Mouse (Mus musculus) right cerebral cortex, postnatal 25 days (tissue): ENCODE data around the gene Cnppd1.

Source experiments
- DNase-seq: peaks from one replicate; pipeline ENCODE4 v3.0.0; 2022

Cnppd1 gene

DNA sequence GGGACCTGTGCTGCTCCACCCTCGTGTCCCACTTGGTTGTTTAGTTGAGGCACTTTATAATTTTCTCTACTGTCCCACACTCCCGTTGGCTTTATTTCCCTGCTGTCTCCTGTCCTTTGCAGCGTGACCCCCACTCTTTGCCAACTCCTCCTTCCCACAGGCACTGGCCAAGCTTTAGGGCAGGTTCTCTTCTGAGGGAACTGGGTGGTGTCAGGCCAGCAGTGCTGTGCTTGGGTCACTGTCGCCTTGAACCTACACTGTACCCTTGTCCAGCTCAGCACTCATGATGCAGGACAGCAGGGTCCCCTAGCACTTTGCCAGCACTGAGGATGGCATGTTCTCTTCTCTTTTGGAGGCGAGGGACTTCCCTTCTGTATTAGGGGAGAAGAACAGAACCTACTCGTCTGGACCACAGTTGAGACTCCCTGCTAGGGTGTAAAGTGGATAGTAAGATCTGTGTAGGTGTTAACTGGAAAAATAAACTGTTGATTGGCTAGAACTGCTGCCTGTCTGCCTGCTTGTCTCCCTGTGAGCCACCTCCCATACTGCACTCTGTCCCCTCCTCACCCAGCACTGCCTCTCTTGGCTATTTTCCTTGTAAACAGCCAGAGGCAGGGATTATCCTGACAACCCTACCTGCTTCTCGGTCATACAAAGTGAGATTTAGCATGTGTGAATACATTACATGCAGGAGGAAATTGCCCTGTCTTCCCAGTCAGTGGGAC, 5.1 kb upstream of the Cnppd1 start:
- no peak for DNase-seq

DNA sequence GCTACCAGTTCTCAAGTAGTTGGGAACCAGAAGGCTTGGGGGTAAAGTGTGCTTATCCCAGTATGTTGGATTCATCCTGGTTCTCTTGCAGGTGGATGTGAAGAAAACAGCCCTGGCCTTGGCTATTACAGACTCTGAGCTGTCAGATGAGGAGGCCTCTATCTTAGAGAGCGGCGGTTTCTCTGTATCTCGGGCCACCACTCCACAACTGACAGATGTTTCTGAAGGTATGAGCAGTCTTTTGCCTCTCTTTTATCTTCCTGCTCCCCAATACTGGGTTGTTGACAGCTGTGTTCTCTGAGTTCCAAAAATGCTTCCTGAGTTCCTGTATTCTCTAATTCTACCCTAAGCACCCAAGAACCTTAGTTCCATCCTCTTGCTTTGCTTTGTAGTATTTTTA, 3.1 kb upstream of the Cnppd1 start:
- DNase-seq: no peak

DNA sequence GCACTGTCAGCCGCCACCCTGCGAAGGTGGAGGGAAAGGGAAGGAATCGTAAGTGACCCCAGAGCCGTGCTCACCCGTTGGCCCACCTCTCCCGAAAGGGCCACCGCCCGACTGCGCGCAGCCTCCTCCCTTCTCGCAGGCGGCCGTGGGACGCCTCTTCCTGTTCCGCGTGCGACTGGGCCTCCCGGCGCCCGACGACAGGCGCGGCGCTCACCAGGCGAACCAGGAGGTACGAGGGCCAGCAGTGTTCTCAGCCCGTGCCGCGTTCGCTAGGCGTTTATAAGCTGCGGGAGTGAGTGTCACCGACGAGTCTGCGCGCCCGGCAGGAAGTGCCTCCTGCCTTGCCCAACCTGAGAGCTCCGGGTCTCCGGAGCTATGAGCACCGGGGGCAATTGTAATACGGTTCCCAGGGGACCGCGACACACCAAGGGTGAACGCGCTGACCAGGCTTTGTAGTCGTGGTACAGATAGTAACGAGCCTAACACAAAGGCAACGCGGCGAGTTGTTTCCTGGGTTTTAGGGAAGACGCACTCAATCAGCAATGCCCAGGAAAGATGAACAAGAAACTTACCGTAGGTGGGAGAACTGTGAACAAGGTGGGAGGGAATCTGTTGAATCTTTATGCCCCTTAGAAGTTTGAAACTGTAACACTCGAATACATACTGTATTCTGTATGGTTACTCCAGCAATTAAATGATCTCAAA, 873 bp downstream of the Cnppd1 start:
- peak; percentile 68 for DNase-seq

DNA sequence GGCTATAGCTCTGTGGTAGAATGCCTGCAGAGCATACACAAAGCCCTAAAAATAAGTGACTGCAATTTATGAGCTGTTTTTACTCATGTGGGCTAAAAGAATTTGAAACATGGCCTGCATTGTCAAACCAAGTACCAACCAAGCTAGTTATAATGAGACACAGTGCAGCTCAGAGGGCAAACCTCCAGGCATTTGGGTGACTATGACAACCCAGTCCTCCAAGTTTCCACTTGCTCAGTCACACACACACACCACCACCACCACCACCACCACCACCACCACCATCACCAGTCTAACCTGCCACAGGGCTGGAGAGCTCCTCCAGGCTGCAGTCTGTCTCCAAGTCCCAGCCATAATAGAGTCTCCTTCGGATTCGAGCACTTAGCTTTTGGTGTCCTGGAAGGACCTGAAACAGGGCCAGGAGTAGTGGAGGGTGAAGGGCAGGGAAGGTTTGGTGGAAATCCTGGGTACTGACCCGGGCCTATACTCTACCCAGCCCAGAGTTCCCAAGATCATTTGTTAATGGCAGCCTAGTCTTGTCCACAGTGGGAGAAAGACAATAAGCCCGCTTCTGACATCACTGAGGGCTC, 1.8 kb downstream of the Cnppd1 start:
- no peak for DNase-seq

DNA sequence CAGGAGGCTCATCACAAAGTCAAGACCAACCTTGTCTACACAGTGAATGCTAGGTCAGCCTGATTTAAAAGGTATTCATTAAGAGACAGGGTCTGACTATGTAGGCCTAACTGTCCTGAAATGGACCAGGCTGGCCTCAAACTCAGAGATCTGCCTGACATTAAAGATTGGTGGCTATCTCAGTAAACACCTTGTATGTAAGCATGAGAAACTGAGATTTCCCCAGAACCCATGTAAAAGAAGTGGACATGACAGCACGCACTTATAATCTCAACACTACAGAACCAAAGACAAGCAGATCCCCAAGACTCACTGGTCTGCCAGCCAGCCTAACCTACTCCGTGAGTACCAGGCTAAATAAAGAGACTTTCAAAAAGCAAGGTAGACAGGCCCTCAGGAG, 4.1 kb downstream of the Cnppd1 start:
- DNase-seq: no peak

DNA sequence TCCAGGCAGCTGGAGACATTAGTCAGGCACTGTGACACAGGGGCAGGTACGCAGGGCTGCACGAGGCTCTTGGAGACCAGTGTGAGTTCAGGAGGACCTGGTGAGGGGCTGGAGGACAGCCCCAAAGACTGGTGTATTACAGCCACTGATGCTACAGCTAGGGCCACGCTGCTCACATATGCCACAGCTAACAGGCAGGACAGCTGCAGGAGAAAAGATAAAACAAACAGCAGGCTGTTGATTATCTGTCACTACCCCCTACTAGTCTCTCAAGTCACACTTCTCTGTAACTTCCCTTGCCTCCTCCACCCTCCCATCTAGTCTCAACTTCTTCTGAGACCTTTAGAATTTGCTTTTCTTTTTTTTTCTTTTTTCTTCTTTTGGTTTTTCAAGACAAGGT, 5.8 kb downstream of the Cnppd1 start:
- DNase-seq: no peak

- DNase-seq: no peak
Measured at GRCm38 (mm10) chr1:75136293-75136692, 6.2 kb downstream of the Cnppd1 start.

DNA sequence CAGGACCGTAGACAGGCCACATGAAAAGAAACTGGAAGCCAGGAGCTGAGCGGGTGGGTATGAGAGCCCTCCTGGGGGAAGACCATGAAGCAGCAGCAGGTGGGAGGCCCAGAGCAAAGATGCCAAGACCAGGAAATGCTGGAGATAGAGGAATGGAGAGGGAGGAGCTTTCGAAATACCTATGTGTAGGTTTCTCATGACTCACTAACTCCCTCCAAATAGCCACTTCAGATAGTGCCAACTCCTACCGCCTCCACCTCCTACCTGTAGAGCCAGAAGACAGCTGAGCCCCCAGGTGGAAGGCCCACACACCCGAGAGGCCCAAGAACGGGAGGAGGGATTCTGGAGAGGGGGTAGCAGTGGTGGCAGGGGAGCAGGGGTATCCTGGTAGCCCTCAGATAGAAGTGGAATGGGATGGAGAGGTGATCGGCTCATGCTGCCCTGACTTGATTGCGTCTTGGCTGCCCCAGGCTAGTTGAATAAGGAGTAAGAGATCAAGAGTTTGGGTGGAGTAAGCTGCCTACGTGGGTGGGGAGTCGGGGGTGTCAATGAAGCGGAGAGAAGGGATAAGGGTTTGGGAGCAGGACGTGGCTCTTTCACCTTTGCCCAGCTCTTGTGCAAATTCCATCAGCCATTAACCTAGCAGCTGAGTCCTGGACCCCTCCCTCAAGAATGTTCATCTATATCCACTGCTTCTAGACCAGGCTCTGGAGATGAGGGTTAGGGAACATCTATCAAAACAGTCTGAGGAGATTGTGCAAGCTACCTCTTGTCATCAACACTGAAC, 8.9 kb downstream of the Cnppd1 start, which contains the start of gene Slc23a3:
Slc23a3 (minus strand) TSS at position 470 of the 787 bp plus-strand sequence.
- peak; percentile 47 for DNase-seq

DNA sequence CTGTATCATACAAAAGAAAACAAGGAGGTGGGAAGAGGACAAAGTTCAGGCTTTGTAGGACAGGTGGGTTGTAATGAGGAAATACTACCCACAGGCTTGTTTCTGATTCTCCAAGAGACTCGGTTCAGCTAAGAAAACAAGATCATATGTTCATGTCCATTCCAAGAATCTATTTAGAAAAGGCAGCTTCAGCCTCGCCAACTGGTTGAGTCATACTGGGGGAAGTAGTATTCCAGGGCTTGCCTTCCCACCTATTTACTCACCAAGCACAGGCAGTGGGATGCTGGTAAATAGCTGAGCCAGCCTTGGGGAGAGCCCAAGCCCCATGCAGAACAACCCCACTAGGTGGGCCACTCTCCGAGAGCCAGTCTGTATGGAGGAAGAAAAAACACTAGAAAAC, 13.9 kb downstream of the Cnppd1 start:
- DNase-seq: no peak

DNA sequence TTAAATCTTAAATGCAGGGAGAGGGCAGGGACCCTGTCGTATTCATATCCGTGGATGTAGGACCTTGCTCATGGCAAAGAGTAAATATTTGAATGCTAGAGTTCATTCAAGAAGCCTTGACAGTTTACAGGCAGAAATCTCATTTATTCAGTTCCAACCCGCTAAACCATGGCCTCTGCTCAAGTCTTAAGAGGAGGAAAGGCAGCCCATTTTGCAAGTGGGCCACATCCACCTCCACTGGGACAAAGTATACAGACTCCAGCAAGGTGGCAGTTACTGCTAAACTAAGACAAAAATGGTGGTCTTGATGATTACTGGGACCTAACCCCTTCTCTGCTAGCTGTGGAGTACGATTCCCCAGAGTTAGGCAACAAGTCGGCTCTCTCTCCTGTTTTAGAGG, 17.1 kb downstream of the Cnppd1 start:
- no peak for DNase-seq

DNA sequence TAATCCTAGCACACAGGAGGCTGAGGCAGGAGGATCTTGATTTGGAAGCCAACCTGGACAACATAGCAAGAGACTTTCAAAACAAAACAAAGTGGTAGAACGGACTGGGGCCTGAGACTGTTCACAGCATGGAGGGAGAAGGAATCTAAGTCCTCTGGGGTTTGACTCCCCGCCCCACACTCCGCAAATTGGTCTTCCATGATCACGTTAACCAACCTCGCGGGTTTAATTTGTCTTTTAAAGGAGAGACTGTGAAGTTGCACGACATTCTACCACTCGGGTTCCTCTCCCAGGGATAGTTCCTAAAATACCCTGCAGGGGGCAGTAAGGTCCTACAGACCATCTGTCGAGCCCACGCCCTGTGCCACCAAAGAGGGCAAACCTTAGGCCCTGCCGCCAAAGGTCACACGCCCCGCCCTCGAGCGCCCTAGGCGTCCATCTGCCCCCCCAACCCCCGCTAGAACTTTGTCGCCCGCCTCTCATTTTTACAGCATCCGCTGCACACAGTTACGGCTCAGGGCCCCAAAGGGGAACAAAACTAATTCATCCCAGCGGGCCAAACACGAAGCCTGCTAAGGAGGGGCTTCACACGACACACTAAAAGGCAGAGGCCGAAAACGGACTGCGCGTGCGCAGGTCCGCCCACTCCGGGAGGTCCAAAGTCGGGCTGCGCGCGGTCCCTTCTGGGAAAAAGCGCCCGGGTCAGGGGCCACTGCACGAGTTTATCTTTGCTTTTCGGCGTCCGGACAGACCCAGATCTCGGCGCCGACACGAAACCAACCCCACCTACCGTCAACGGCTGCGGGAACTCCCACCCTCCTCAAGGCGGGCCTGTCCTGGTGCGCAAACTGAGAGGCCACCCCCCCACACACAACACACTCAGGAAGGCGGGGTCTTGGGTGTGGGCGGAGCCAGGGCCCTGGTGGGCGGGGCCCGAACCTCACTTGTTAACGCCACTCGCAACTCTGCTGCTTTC, 17.9 kb downstream of the Cnppd1 start, which contains the start of gene Nhej1:
Nhej1 (minus strand) TSS at position 855 of the 976 bp plus-strand sequence.
- peak; percentile 87 for DNase-seq

- DNase-seq: no peak
Measured at GRCm38 (mm10) chr1:75122211-75122610, 20.3 kb downstream of the Cnppd1 start.
